ENCODE assay signal across 8 mouse cellular contexts in genomic region chr8:24386462-24386861, GRCm38 (mm10).
DNase-seq lines count a peak whose midpoint lies in the region; ATAC-seq lines count a peak whose summit lies in the region.

No protein-coding gene starts in this region.

- no peak for ATAC-seq in megakaryocyte, adult 5-6 weeks (ENCODE audit: poor library complexity, severe bottlenecking)

- peak; percentile 16 to 35 for DNase-seq in CD8-positive naive resting alpha-beta T cell, adult 2 months (ENCODE audit: low read depth in 2 of 2, low spot score in 2 of 2)
- peak; percentile 72 for DNase-seq in adipocyte (ENCODE audit: low spot score)
- DNase-seq in embryo, embryonic 11 days = peak; percentile 83
- peak; percentile 72 to 79 for DNase-seq in gastrocnemius, postnatal 4 days (ENCODE audit: low spot score in 2 of 2)
- DNase-seq in layer of hippocampus, adult 18-20 months (ENCODE audit: low spot score in 2 of 2) = peak; percentile 50 to 84
- peak; percentile 83 for DNase-seq in lung, postnatal 14 days
- peak; percentile 79 to 87 for DNase-seq in right cerebral cortex, adult 2 months (ENCODE audit: low spot score in 2 of 2)

Comparison
In these comparisons a context has a peak if more than half of its experiments do, and no peak if none do; other contexts are left out.
1. DNase-seq: peak in every context shown above with its lines; median percentile 83 in embryo, embryonic 11 days; 83 in lung, postnatal 14 days; 83 in right cerebral cortex, adult 2 months; 76 in gastrocnemius, postnatal 4 days; 72 in adipocyte; 67 in layer of hippocampus, adult 18-20 months; 26 in CD8-positive naive resting alpha-beta T cell, adult 2 months.